Mouse (Mus musculus): Measurements from ENCODE around the gene Ssh2. TPM values are rescaled to one million over a fixed set of nuclear protein-coding genes. Genes with fewer than 3 reads are reported as not detected.

Ssh2 gene
- polyA plus RNA-seq, 1 experiment from 2014 or later, result 10.2 TPM

DNA sequence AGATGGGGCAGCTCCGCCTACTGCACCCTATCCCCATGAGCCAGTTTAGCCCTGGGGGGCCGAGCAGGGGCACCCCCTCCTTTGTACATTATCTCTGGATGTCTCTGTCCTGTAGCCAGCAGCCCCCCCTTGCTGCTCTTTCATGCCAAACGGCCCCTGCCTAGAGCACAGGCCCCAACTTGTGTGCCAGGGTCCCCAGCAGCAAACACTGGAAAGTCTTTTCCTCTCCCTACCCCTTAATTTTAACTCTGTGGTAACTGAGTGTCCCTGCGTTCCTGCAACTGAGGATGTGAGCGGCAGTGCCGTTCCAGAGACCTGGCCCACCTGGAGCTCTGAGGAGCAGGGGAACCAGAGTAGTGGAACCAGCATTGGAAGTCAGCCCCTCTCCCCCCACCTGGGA is 290.9 kb downstream of the Ssh2 start:
- Histone ChIP-seq H3K4me1 (ENCODE audit: control insufficient read depth, insufficient read depth, low read length) (peaks cover 8% of the 10 kb centered on the region; the same call in 1 of the 2 replicates), H3K4me2 (replicated peaks; ENCODE audit: low read depth, low read length) (no peak overlapping the region), H3K9me3 (ENCODE audit: control insufficient read depth, low read length) (no peaks in the 10 kb centered on the region), H3K27me3 (ENCODE audit: control insufficient read depth, insufficient read depth, low read length) (no peaks in the 10 kb centered on the region), H3K4me3 (ENCODE audit: low read length) (no peak overlapping the region), H3K36me3 (ENCODE audit: control insufficient read depth, insufficient read depth, low read length) (peaks cover 57% of the 10 kb centered on the region), H3K9ac (ENCODE audit: low read depth, low read length) (no peak overlapping the region), H3K27ac (ENCODE audit: low read depth, low read length) (no peak overlapping the region)
- WGBS, result 89% methylated on average over 6 of the region's 6 CpGs
- ATAC-seq (ENCODE audit: low FRiP score, low TSS enrichment), result no peak

DNA sequence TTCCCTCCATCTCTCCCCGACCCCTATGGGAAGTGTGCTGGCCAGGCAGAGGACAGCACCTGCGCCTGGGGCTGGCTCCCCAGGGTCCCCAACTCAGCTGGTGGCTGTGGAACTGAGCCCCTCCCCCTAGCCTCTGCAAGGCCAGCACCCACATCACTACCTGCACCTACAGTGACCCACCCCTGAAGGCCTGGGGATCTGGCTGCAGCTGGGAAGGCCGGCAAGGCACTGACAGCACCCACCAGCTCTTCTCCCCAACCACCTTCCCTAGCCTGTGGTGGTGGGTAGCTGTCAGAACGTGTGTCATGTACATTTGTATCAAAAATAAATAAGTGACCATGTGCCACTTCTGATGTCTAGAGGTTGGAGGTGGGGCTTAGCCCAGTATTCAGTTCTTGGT is 291.3 kb downstream of the Ssh2 start:
- no peaks in the 10 kb centered on the region for H3K9me3 ChIP-seq (ENCODE audit: control insufficient read depth, low read length)
- H3K4me1 ChIP-seq (ENCODE audit: control insufficient read depth, insufficient read depth, low read length), result peaks cover 11% of the 10 kb centered on the region
- no peak overlapping the region for H3K4me2 ChIP-seq (replicated peaks; ENCODE audit: low read depth, low read length)
- ATAC-seq (ENCODE audit: low FRiP score, low TSS enrichment), result no peak
- WGBS, result 82% methylated on average over 4 of the region's 4 CpGs
- H3K36me3 ChIP-seq (ENCODE audit: control insufficient read depth, insufficient read depth, low read length), result peaks cover 52% of the 10 kb centered on the region
- H3K4me3 ChIP-seq (ENCODE audit: low read length), result no peak overlapping the region
- H3K9ac ChIP-seq (ENCODE audit: low read depth, low read length), result no peak overlapping the region
- H3K27ac ChIP-seq (ENCODE audit: low read depth, low read length), result no peak overlapping the region
- H3K27me3 ChIP-seq (ENCODE audit: control insufficient read depth, insufficient read depth, low read length), result no peaks in the 10 kb centered on the region

DNA sequence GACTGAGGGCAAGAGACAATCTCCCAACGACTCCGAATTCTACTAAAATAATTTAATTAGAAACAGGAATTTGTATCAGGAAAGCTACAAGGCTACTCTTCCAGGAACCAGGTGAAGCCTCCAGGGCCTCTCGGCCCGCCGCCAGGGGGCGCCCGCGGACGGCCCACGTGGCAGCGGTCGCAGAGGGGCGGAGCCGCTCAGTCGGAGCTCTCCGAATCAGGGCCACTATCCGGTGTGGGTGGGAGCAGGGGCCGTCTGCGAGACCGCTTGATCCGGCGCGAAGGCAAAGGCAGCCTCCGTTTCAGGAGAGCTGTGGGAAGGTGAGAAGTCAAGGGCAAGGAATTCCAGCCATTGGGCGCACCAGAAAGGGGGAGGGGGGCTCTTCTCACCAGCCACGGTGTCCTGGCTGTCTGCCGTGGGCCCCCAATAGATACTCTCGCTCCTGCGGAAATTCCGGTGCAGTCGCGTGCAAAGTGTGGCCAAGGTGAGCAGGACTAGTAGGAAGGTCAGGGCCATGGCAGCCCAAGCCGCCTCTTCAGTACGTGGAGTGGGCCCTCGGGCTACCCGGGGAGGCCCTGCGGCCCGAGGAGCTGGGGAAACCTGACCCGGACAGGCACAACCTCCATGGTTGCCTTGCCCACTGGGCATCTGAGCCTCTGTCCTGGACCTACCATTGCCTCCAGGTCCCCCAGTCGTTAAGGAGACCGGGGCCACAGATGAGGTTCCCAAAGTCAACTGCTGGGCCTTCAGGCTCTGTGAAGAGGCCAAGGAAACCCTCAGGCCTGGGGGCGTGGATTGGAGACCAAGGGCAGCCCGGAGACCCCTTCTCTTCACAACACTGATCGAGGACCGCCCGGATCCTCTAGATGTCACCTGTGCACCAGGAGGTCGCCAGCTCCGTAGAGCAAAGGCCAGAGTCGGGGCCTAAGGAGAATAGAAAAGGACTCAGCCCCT is 292.3 kb downstream of the Ssh2 start:
- 19% methylated on average over 48 of the region's 49 CpGs for WGBS
- Histone ChIP-seq H3K36me3 (ENCODE audit: control insufficient read depth, insufficient read depth, low read length) (peaks cover 43% of the 10 kb centered on the region), H3K4me3 (ENCODE audit: low read length) (peak overlapping the region; percentile 30), H3K27ac (ENCODE audit: low read depth, low read length) (no peak overlapping the region), H3K27me3 (ENCODE audit: control insufficient read depth, insufficient read depth, low read length) (no peaks in the 10 kb centered on the region), H3K9ac (ENCODE audit: low read depth, low read length) (peak overlapping the region; percentile 46; the same call in 1 of the 2 replicates), H3K4me1 (ENCODE audit: control insufficient read depth, insufficient read depth, low read length) (peaks cover 13% of the 10 kb centered on the region), H3K9me3 (ENCODE audit: control insufficient read depth, low read length) (no peaks in the 10 kb centered on the region), H3K4me2 (replicated peaks; ENCODE audit: low read depth, low read length) (peak overlapping the region; percentile 56)
- peak; percentile 64 for ATAC-seq (ENCODE audit: low FRiP score, low TSS enrichment)

Other genes starting within 250 kb of the Ssh2 start
- 1.1 and 2.2 TPM in 2 replicates for gene Slc6a4, start 217.7 kb upstream of the Ssh2 start, polyA plus RNA-seq (2014; fragmentation: Nextera tagmentation; extraction: Ambion mirVana)
- 78.5 and 88.1 TPM in 2 replicates for gene Nsrp1, start 137.9 kb upstream of the Ssh2 start, polyA plus RNA-seq (2014; fragmentation: Nextera tagmentation; extraction: Ambion mirVana)
- gene Efcab5, start 27.3 kb upstream of the Ssh2 start, polyA plus RNA-seq (2014; fragmentation: Nextera tagmentation; extraction: Ambion mirVana), result 0.24 and 0.29 TPM in 2 replicates
- gene Coro6, start 246.1 kb downstream of the Ssh2 start, polyA plus RNA-seq (2014; fragmentation: Nextera tagmentation; extraction: Ambion mirVana), result 0.39 and 0.54 TPM in 2 replicates

Data from kidney, embryonic 14.5 days (tissue).